Mouse (Mus musculus) cerebellum, adult 2 months (tissue): ENCODE data around the gene Ap3b1.

Experiments used
- CTCF ChIP-seq: fragments of 200-500 bp; IDR thresholded peaks from 2 replicates; pipeline ENCODE4 v1.5.1; 2011; ENCODE audit warnings: low read depth, mild to moderate bottlenecking, control low read depth, low read length, moderate library complexity, borderline replicate concordance; ENCODE audit not compliant: insufficient read depth
- POLR2A ChIP-seq: fragments of 200-500 bp; IDR thresholded peaks from 2 replicates; pipeline ENCODE4 v1.6.1; 2011; ENCODE audit warnings: low read length, control low read depth, borderline replicate concordance; ENCODE audit not compliant: insufficient read depth

DNA sequence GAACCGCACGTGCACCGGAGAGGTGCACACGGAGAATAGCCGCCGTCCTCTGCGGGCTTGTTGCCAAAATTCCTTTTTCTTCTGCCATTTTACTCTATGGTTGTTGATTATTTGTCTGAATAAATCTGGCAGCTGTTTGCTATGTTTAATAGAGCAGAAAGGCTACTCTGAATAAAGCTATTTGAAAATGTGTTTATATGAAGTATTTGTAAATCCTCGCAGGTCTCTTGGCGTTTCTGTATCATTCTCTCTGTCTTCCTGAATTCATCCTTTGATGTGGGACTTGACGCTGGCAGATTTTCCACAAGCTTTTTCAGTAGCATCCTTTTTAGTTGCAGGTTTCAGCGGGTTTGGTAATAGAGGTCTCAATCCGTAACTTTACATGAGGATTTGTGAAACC is 185.5 kb downstream of the Ap3b1 start:
- no peak for TF ChIP-seq CTCF
- no peak for TF ChIP-seq POLR2A
